Mouse (Mus musculus) neural tube, embryonic 14.5 days (tissue): ENCODE results near the gene Ncs1. TPM values are rescaled to one million over a fixed set of nuclear protein-coding genes. Genes with fewer than 3 reads are reported as not detected.

ENCODE experiments used
- ATAC-seq: fragments of 200-750 bp; cut with Nextera tagmentation; 2 replicates; pipeline ENCODE4 v1.8.0; 2017; ENCODE audit warnings: low read depth, mild to moderate bottlenecking, moderate TSS enrichment, moderate library complexity
- H3K27ac ChIP-seq: fragments of 300-500 bp; sonication (generic); 2 replicates; pipeline ENCODE4 v1.5.1; 2014; ENCODE audit warnings: low read depth, mild to moderate bottlenecking, control low read depth, low read length, moderate library complexity, mixed read lengths
- H3K27me3 ChIP-seq: fragments of 300-500 bp; sonication (generic); 2 replicates; pipeline ENCODE4 v1.6.1; 2014; ENCODE audit warnings: low read length; ENCODE audit not compliant: control insufficient read depth, insufficient read depth
- H3K36me3 ChIP-seq: fragments of 300-500 bp; sonication (generic); 2 replicates; pipeline ENCODE4 v1.6.1; 2014; ENCODE audit warnings: low read length, mixed read lengths; ENCODE audit not compliant: control insufficient read depth, insufficient read depth
- H3K4me1 ChIP-seq: fragments of 300-500 bp; sonication (generic); 2 replicates; pipeline ENCODE4 v1.6.1; 2014; ENCODE audit warnings: low read length; ENCODE audit not compliant: control insufficient read depth, insufficient read depth
- H3K4me2 ChIP-seq: fragments of 300-500 bp; sonication (generic); 2 replicates; pipeline ENCODE4 v1.6.1; 2014; ENCODE audit warnings: mild to moderate bottlenecking, low read depth, low read length, control low read depth
- H3K4me3 ChIP-seq: fragments of 300-500 bp; sonication (generic); 2 replicates; pipeline ENCODE4 v1.5.1; 2014; ENCODE audit warnings: low read depth, low read length, control low read depth, mixed read lengths
- H3K9ac ChIP-seq: fragments of 300-500 bp; sonication (generic); replicated peaks from 2 replicates; pipeline ENCODE4 v1.6.1; 2014; ENCODE audit warnings: low read depth, mild to moderate bottlenecking, control low read depth, low read length, mixed read lengths
- H3K9me3 ChIP-seq: fragments of 300-500 bp; sonication (generic); 2 replicates; pipeline ENCODE4 v1.6.1; 2016; ENCODE audit warnings: low read length; ENCODE audit not compliant: control insufficient read depth
- WGBS: fragments of 180-500 bp; shearing (Covaris S2); extraction: QIAGEN DNeasy Blood & Tissue Kit; methylation state at CpG from one replicate; pipeline ENCODE4 v1.1.7; 2014; 5-methylcytosine and 5-hydroxymethylcytosine counted together
- polyA plus RNA-seq: library from polyadenylated mRNA; unstranded; fragments of >200 nt; fragmentation: Nextera tagmentation; extraction: Ambion mirVana; gene quantifications from 2 replicates; pipeline ENCODE4 v1.2.1, GENCODE M21; 2014

Gene Ncs1
- polyA plus RNA-seq, 1 experiment from 2014 or later: 201 TPM

DNA sequence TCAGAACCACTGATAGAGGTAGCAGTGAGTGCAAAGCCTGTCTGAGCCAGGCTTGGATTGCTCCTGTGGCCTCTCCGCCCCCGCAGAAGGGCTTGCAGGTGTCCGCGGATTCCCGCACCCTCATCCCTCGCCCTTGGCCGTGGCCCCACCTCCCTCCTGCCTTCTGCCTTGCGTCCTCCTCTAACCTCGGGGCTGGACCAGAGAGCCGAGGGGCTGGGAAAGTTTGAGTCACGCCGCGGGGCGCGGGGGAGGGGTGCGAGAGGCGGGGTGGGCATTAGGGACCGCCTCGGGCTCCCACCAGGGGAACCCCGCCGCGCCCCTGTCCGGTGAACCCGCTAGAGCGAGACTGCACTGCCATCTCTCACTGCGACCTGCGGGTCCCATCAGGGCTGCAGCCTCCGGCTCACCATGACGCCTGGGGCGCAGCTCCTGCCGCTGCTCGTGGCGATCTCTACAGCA is 68.4 kb downstream of the Ncs1 start, which contains the start of gene Hmcn2:
Hmcn2 (plus strand) TSS at position 409 of the 459 bp plus-strand sequence.
- Histone ChIP-seq H3K4me2 (peak within 1 kb of the TSS; percentile 34; the same call in 1 of the 2 replicates), H3K4me1 (peaks cover 2% of the 10 kb centered on the region; the same call in 1 of the 2 replicates), H3K27me3 (peaks cover 31% of the 10 kb centered on the region), H3K9ac (no peak within 1 kb of the TSS), H3K36me3 (no peaks in the 10 kb centered on the region), H3K27ac (no peak within 1 kb of the TSS), H3K4me3 (peak within 1 kb of the TSS; percentile 12; the same call in 1 of the 2 replicates), H3K9me3 (no peaks in the 10 kb centered on the region)
- no peak for ATAC-seq
- WGBS: 1% methylated on average over 31 of the region's 33 CpGs

DNA sequence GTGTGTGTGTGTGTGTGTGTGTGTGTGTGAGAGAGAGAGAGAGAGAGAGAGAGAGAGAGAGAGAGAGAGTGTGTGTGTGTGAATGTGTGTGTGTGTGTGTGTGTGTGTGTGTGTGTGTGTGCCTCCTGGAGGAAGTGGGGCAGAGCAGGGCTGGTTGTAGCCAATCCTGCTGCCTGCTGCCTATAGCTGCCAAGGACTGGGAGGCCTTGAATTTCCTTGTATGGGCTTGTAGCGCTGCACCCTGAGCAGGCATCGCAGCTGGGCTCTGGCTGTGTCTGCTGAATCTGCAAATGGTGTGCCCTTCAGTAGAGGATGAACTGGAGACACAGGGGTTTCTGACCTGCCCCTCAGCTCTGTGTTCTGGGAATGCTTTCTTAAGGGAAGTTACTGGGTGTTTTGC is 72.5 kb downstream of the Ncs1 start:
- Histone ChIP-seq H3K36me3 (no peaks in the 10 kb centered on the region), H3K9me3 (no peaks in the 10 kb centered on the region), H3K4me1 (peaks cover 2% of the 10 kb centered on the region; the same call in 1 of the 2 replicates), H3K27me3 (peaks cover 26% of the 10 kb centered on the region), H3K9ac (no peak overlapping the region), H3K4me3 (no peak overlapping the region), H3K27ac (no peak overlapping the region), H3K4me2 (no peak overlapping the region)
- 12% methylated on average over 2 of the region's 2 CpGs for WGBS
- no peak for ATAC-seq

DNA sequence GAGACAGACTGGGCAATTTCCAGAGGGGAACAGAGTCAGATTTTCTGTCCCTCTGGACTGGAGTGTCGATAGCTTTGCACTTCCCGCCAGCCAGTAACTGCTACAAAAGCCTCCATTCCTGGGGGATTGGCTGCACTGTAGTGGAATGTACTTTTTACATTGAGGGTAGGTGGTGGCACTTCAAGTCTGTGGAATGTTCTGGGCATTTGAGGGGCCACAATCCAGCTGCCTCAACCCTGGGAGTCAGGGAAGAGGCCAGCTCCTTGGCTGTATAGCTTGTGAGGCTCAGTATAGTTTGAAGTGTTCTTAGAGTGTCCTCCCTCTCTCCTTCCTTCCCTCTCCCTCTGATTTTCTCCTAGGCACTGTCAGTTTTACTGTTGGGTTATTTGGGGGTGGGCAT is 73.6 kb downstream of the Ncs1 start:
- H3K4me2 ChIP-seq: no peak overlapping the region
- ATAC-seq: no peak
- H3K9me3 ChIP-seq: no peaks in the 10 kb centered on the region
- no peaks in the 10 kb centered on the region for H3K36me3 ChIP-seq
- no peak overlapping the region for H3K9ac ChIP-seq
- H3K27ac ChIP-seq: no peak overlapping the region
- H3K4me1 ChIP-seq: peaks cover 2% of the 10 kb centered on the region; the same call in 1 of the 2 replicates
- peaks cover 16% of the 10 kb centered on the region for H3K27me3 ChIP-seq
- WGBS: 66% methylated on average over 2 of the region's 2 CpGs
- H3K4me3 ChIP-seq: no peak overlapping the region

DNA sequence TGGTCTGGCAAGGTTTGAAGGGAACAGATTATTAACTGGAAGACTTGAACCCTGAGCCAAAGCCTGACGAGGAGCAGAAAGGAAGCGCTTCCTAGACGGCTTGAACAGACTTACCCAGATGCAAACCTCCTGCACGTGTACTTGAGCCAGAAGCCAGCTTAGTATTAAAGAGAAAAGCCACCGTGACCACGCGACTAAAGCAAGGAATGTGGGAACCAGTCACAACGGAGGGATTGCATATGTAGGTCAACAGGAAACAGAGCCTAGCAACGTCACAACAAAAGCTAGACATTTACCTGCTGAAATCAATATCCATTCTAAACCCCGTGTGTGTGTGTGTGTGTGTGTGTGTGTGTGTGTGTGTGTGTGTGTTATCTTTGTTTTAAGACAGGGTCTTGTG is 81.6 kb downstream of the Ncs1 start:
- Histone ChIP-seq H3K27ac (no peak overlapping the region), H3K4me3 (no peak overlapping the region), H3K27me3 (no peaks in the 10 kb centered on the region), H3K4me1 (no peaks in the 10 kb centered on the region), H3K9ac (no peak overlapping the region), H3K9me3 (no peaks in the 10 kb centered on the region), H3K4me2 (no peak overlapping the region), H3K36me3 (no peaks in the 10 kb centered on the region)
- 35% methylated on average over 10 of the region's 10 CpGs for WGBS
- ATAC-seq: no peak

DNA sequence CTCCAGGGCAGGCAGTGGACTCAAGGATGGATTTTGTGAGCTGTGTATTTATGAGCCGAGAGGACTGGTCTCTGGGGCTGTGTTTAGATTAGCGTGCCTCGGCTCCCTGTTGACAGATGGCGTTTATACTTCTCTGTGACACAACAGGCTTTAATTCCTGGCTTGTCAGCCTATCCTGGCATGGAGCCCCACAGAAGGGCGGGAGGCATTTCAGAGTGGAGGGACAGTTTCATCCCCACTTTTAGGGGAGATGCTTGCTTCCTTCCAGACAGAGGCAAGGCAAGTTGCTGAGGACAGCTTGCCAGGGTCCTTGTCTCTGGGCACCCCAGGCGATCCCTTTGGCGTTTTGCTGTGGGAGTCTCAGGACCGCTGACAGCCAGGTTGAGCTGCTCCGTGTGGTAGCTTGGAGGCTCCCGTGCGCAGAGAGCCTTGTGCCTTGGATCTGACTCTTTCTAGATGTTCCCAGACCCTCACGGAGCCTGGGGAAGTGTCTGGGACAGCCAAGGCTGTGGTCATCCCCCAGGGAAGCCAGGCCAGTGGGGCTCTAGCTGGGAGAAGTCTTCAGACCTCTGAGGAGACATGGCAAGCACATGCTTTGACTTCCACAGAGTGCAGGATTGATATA is 92.2 kb downstream of the Ncs1 start:
- Histone ChIP-seq H3K36me3 (no peaks in the 10 kb centered on the region), H3K4me1 (0 out of 2 replicates have a peak, but pooled peaks cover 2% of the 10 kb centered on the region), H3K4me3 (no peak overlapping the region), H3K27me3 (no peaks in the 10 kb centered on the region), H3K4me2 (no peak overlapping the region), H3K9me3 (no peaks in the 10 kb centered on the region), H3K9ac (no peak overlapping the region), H3K27ac (no peak overlapping the region)
- ATAC-seq: no peak
- WGBS: 53% methylated on average over 12 of the region's 12 CpGs

DNA sequence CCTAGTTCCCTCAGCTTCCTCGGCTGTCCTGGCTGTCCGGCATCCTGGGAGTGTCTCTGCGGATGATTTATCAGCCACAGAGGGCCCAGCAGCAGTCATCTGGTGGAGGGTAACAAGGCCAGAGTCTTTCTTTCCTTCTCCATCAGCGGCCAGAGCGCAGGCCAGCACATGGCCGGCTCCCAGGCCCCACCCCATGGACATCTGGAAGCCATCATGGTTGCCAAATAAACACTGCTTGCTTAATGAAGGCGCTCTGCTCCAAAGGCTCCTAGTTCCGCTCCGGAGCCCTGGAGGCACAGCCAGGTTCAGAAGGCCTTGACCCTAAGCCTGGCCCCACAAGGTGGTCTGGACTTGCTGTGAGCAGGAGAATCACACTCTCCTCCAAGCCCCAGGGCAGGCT is 94.2 kb downstream of the Ncs1 start:
- 0 out of 2 replicates have a peak, but pooled peaks cover 2% of the 10 kb centered on the region for H3K4me1 ChIP-seq
- no peaks in the 10 kb centered on the region for H3K27me3 ChIP-seq
- no peak for ATAC-seq
- H3K36me3 ChIP-seq: no peaks in the 10 kb centered on the region
- 64% methylated on average over 9 of the region's 9 CpGs for WGBS
- H3K9me3 ChIP-seq: no peaks in the 10 kb centered on the region
- H3K27ac ChIP-seq: no peak overlapping the region
- no peak overlapping the region for H3K4me3 ChIP-seq
- no peak overlapping the region for H3K4me2 ChIP-seq
- H3K9ac ChIP-seq: no peak overlapping the region

DNA sequence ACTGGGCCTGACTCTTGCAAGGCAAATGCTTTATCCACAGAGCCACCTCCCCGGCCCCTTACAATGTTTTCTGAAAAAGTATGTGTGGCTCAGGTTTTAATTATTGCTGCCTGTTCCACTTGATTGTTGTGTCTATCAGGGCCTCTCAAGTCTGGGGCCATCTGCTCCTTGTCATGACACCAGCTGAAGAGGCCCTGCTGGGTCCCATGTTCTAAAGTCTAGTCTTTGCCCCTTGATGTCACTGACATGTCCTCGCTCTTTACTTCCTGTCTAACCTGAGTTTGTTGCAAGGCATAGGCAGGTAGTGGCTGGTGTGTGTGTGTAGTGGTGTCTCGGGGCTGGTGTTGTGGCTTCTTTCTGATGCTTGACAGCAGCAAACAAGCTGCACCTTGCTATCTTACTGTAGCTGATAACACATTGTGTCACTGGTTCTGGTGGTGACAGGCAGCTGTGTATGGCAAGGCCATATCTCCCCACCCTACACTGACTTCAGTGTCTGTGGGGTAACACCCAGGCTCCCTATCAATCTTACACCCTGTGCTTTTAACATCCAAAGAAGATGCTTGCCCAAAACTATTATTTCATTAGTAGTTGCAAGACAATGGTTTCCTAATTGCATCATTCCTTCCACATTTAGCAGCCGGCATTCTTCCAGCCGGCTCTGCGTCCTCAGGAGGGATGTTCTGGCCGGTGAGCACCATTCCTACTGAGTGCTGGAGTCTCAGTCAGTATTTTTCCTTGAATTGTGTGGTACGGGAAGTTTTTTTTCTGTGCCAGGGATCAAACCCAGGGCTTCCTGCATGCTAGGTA is 96.3 kb downstream of the Ncs1 start:
- ATAC-seq: no peak
- 83% methylated on average over 8 of the region's 8 CpGs for WGBS
- H3K27ac ChIP-seq: no peak overlapping the region
- H3K27me3 ChIP-seq: no peaks in the 10 kb centered on the region
- H3K9ac ChIP-seq: no peak overlapping the region
- H3K4me2 ChIP-seq: no peak overlapping the region
- no peaks in the 10 kb centered on the region; the same call in 1 of the 2 replicates for H3K9me3 ChIP-seq
- 0 out of 2 replicates have a peak, but pooled peaks cover 2% of the 10 kb centered on the region for H3K4me1 ChIP-seq
- no peak overlapping the region for H3K4me3 ChIP-seq
- no peaks in the 10 kb centered on the region for H3K36me3 ChIP-seq
